Comparison of ENCODE assay signal across 14 mouse cellular contexts in the genomic region with DNA sequence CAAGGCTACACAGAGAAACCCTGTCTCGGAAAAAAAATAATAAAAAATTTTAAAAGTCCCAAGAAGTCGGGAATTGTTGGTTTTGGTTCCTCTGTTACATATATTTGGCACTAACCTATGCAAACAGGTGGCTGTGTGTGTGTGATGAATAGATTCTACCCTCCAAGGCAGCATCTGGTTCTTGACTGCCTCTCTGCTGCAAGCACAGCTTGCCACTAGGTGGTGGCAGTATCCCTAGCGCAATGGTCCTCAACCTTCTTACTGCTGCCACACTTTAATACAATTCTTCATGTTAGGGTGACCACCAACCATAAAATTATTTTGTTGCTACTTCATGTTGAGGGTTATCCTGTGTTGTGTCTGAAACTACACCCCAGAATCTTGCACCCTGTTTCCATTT. TPM values are rescaled to one million over a fixed set of nuclear protein-coding genes. Genes with fewer than 3 reads are reported as not detected.
DNase-seq lines count a peak whose midpoint lies in the region; ATAC-seq and TF ChIP-seq lines count a peak whose summit lies in the region.
"Had no signal": no experiment of that assay in that cellular context is flagged by ENCODE, and none has a peak within 500 bp of the region (broad histone marks: within the 10 kb centered on the region; RNA-seq: fewer than 3 reads in every experiment).

No protein-coding gene starts in this region.

- TF ChIP-seq CTCF in liver, embryonic 14.5 days (IDR thresholded peaks at IDR 0.05; ENCODE audit: low read depth), result peak; percentile 74
- TF ChIP-seq CTCF in E14TG2a.4 (conservative IDR thresholded peaks at IDR 0.05; ENCODE audit: low read length), result peak; percentile 27; the same call in 1 of the 2 replicates

- no peak overlapping the region for H3K27ac ChIP-seq in liver, embryonic 14.5 days
- no peak overlapping the region for H3K27ac ChIP-seq in liver, embryonic 11.5 days (ENCODE audit: low read depth, low read length)
- no peak overlapping the region for H3K27ac ChIP-seq in embryonic facial prominence, embryonic 14.5 days (replicated peaks; ENCODE audit: low read depth, low read length)
- H3K27ac ChIP-seq in hindbrain, embryonic 10.5 days, result no peak overlapping the region
- H3K27ac ChIP-seq: neural tube, embryonic 12.5 days had no signal

- H3K4me1 ChIP-seq in liver, embryonic 14.5 days (replicated peaks; ENCODE audit: control insufficient read depth in 2 of 2, insufficient read depth in 2 of 2, low read length in 1 of 2), result no peaks in the 10 kb centered on the region
- H3K4me1 ChIP-seq in liver, embryonic 11.5 days (replicated peaks; ENCODE audit: control insufficient read depth, insufficient read depth, low read length), result no peaks in the 10 kb centered on the region
- H3K4me1 ChIP-seq in E14TG2a.4 (replicated peaks; ENCODE audit: low read depth, low read length), result peaks cover 44% of the 10 kb centered on the region
- no peaks in the 10 kb centered on the region for H3K4me1 ChIP-seq in embryonic facial prominence, embryonic 14.5 days (ENCODE audit: control insufficient read depth, insufficient read depth, low read length)
- H3K4me1 ChIP-seq in hindbrain, embryonic 10.5 days (replicated peaks), result peaks cover 4% of the 10 kb centered on the region; the same call in 1 of the 2 replicates
- H3K4me1 ChIP-seq: neural tube, embryonic 12.5 days had no signal

- no peaks in the 10 kb centered on the region for H3K9me3 ChIP-seq in liver, embryonic 14.5 days (ENCODE audit: control insufficient read depth, low read length)
- no peaks in the 10 kb centered on the region for H3K9me3 ChIP-seq in liver, embryonic 11.5 days (ENCODE audit: control insufficient read depth, low read length)
- peaks cover 4% of the 10 kb centered on the region; the same call in 1 of the 2 replicates for H3K9me3 ChIP-seq in E14TG2a.4 (ENCODE audit: low read length)
- no peaks in the 10 kb centered on the region for H3K9me3 ChIP-seq in embryonic facial prominence, embryonic 14.5 days (ENCODE audit: control insufficient read depth, low read length)
- no peaks in the 10 kb centered on the region for H3K9me3 ChIP-seq in hindbrain, embryonic 10.5 days
- H3K9me3 ChIP-seq: G1E; neural tube, embryonic 12.5 days had no signal

- no peaks in the 10 kb centered on the region for H3K36me3 ChIP-seq in liver, embryonic 14.5 days (replicated peaks; ENCODE audit: control insufficient read depth, insufficient read depth, low read depth)
- no peaks in the 10 kb centered on the region for H3K36me3 ChIP-seq in liver, embryonic 11.5 days (ENCODE audit: control insufficient read depth, insufficient read depth, low read length)
- H3K36me3 ChIP-seq in E14TG2a.4 (ENCODE audit: insufficient read depth, low read length), result no peaks in the 10 kb centered on the region
- no peaks in the 10 kb centered on the region for H3K36me3 ChIP-seq in embryonic facial prominence, embryonic 14.5 days (ENCODE audit: control insufficient read depth, insufficient read depth, low read length)
- H3K36me3 ChIP-seq in hindbrain, embryonic 10.5 days, result no peaks in the 10 kb centered on the region
- H3K36me3 ChIP-seq: neural tube, embryonic 12.5 days had no signal

- no peak for TF ChIP-seq EP300 in liver, embryonic 14.5 days (IDR thresholded peaks at IDR 0.05; ENCODE audit: low read depth)

- no peak overlapping the region for H3K4me2 ChIP-seq in liver, embryonic 14.5 days (ENCODE audit: low read depth)
- H3K4me2 ChIP-seq in liver, embryonic 11.5 days, result no peak overlapping the region
- no peak overlapping the region for H3K4me2 ChIP-seq in embryonic facial prominence, embryonic 14.5 days (ENCODE audit: low read depth, low read length)
- H3K4me2 ChIP-seq: neural tube, embryonic 12.5 days had no signal

- DNase-seq in embryo, embryonic 10 days (ENCODE audit: low spot score), result peak; percentile 59
- DNase-seq in embryo, embryonic 9.5 days (ENCODE audit: extremely low spot score), result no peak
- no peak for DNase-seq in liver, embryonic 14.5 days (ENCODE audit: low read depth in 3 of 3, low spot score in 3 of 3)
- DNase-seq in liver, embryonic 11.5 days (ENCODE audit: low spot score), result no peak
- peak; percentile 20 for DNase-seq in embryonic facial prominence, embryonic 14.5 days (ENCODE audit: low spot score)
- no peak for DNase-seq in cerebellum, postnatal 25 days
- no peak for DNase-seq in hindbrain, embryonic 10.5 days (ENCODE audit: low spot score)
- DNase-seq: heart, postnatal 36 days; lung, adult 18-20 months; spleen, adult 18-20 months had no signal

- ATAC-seq in liver, embryonic 14.5 days (ENCODE audit: insufficient read depth), result no peak
- ATAC-seq in liver, embryonic 11.5 days (replicated peaks; ENCODE audit: low FRiP score), result no peak
- ATAC-seq in embryonic facial prominence, embryonic 14.5 days (ENCODE audit: low read depth), result no peak
- ATAC-seq: forebrain, embryonic 16.5 days had no signal

- H3K9ac ChIP-seq in liver, embryonic 14.5 days (replicated peaks), result no peak overlapping the region
- no peak overlapping the region for H3K9ac ChIP-seq in liver, embryonic 11.5 days (ENCODE audit: low read depth, low read length)
- H3K9ac ChIP-seq in embryonic facial prominence, embryonic 14.5 days (ENCODE audit: low read depth, low read length), result no peak overlapping the region
- H3K9ac ChIP-seq: neural tube, embryonic 12.5 days had no signal

- H3K4me3 ChIP-seq in liver, embryonic 14.5 days (ENCODE audit: insufficient read depth in 1 of 2, low read depth in 2 of 2, low read length in 2 of 2), result no peak overlapping the region
- no peak overlapping the region for H3K4me3 ChIP-seq in liver, embryonic 11.5 days (ENCODE audit: low read depth, low read length)
- H3K4me3 ChIP-seq in E14TG2a.4 (replicated peaks; ENCODE audit: low read length), result no peak overlapping the region
- H3K4me3 ChIP-seq in embryonic facial prominence, embryonic 14.5 days (ENCODE audit: low read depth, low read length), result no peak overlapping the region
- H3K4me3 ChIP-seq in hindbrain, embryonic 10.5 days, result no peak overlapping the region
- H3K4me3 ChIP-seq: neural tube, embryonic 12.5 days had no signal

- 34% methylated on average over 3 of the region's 3 CpGs for WGBS in liver, embryonic 14.5 days (ENCODE audit: insufficient replicate concordance)
- WGBS in liver, embryonic 11.5 days, result 44% methylated on average over 3 of the region's 3 CpGs
- WGBS in embryonic facial prominence, embryonic 14.5 days, result 52% methylated on average over 3 of the region's 3 CpGs
- WGBS in hindbrain, embryonic 10.5 days, result 46% methylated on average over 3 of the region's 3 CpGs

- H3K27me3 ChIP-seq in liver, embryonic 14.5 days (ENCODE audit: control insufficient read depth, insufficient read depth, low read length), result no peaks in the 10 kb centered on the region; the same call in 1 of the 2 replicates
- no peaks in the 10 kb centered on the region for H3K27me3 ChIP-seq in liver, embryonic 11.5 days (replicated peaks; ENCODE audit: control insufficient read depth, insufficient read depth, low read length)
- peaks cover 19% of the 10 kb centered on the region for H3K27me3 ChIP-seq in E14TG2a.4 (ENCODE audit: insufficient read depth, low read length)
- H3K27me3 ChIP-seq in embryonic facial prominence, embryonic 14.5 days (replicated peaks; ENCODE audit: control insufficient read depth, insufficient read depth, low read length), result no peaks in the 10 kb centered on the region
- H3K27me3 ChIP-seq in hindbrain, embryonic 10.5 days (ENCODE audit: insufficient read depth, poor library complexity, severe bottlenecking), result no peaks in the 10 kb centered on the region
- H3K27me3 ChIP-seq: neural tube, embryonic 12.5 days had no signal

RNA-seq across cellular contexts. Expression of a gene that starts 10.6 kb away (rescaled TPM):
- 1.3 and 2.5 TPM in 2 replicates for polyA plus RNA-seq in liver, embryonic 14.5 days (2012; rRNA removed)
- 4.8 and 5.7 TPM in 2 replicates for polyA plus RNA-seq in liver, embryonic 14.5 days (2014; fragmentation: Nextera tagmentation; extraction: Ambion mirVana)
- polyA plus RNA-seq in liver, embryonic 11.5 days (2014; fragmentation: Nextera tagmentation; extraction: Ambion mirVana), result 16.5 and 17.8 TPM in 2 replicates
- 18.7 and 20.0 TPM in 2 replicates for polyA plus RNA-seq in embryonic facial prominence, embryonic 14.5 days (2014; fragmentation: Nextera tagmentation; extraction: Ambion mirVana)
- polyA plus RNA-seq in hindbrain, embryonic 10.5 days (2016; fragmentation: Nextera tagmentation; extraction: Ambion mirVana), result 19.7 and 22.1 TPM in 2 replicates

RNA-seq across cellular contexts. Expression of a gene that starts 55.6 kb away (rescaled TPM):
- polyA plus RNA-seq in liver, embryonic 14.5 days (2012; rRNA removed), result 4.0 TPM in 2 replicates
- 6.8 and 7.9 TPM in 2 replicates for polyA plus RNA-seq in liver, embryonic 14.5 days (2014; fragmentation: Nextera tagmentation; extraction: Ambion mirVana)
- 11.3 and 11.7 TPM in 2 replicates for polyA plus RNA-seq in liver, embryonic 11.5 days (2014; fragmentation: Nextera tagmentation; extraction: Ambion mirVana)
- polyA plus RNA-seq in embryonic facial prominence, embryonic 14.5 days (2014; fragmentation: Nextera tagmentation; extraction: Ambion mirVana), result 18.5 and 18.6 TPM in 2 replicates
- 9.2 and 10.4 TPM in 2 replicates for polyA plus RNA-seq in hindbrain, embryonic 10.5 days (2016; fragmentation: Nextera tagmentation; extraction: Ambion mirVana)

RNA-seq across cellular contexts. Expression of a gene that starts 56.2 kb away (rescaled TPM):
- polyA plus RNA-seq in liver, embryonic 14.5 days (2012; rRNA removed), result 22.9 and 31.6 TPM in 2 replicates
- 57.2 and 59.7 TPM in 2 replicates for polyA plus RNA-seq in liver, embryonic 14.5 days (2014; fragmentation: Nextera tagmentation; extraction: Ambion mirVana)
- 142 and 143 TPM in 2 replicates for polyA plus RNA-seq in liver, embryonic 11.5 days (2014; fragmentation: Nextera tagmentation; extraction: Ambion mirVana)
- polyA plus RNA-seq in embryonic facial prominence, embryonic 14.5 days (2014; fragmentation: Nextera tagmentation; extraction: Ambion mirVana), result 60.0 and 60.1 TPM in 2 replicates
- 92.8 and 111 TPM in 2 replicates for polyA plus RNA-seq in hindbrain, embryonic 10.5 days (2016; fragmentation: Nextera tagmentation; extraction: Ambion mirVana)

Comparison
In these comparisons a context has a peak if more than half of its experiments do, and no peak if none do; other contexts are left out.
1. DNase-seq: peak in embryo, embryonic 10 days (single experiment) and embryonic facial prominence, embryonic 14.5 days (single experiment); none in embryo, embryonic 9.5 days (single experiment), liver, embryonic 14.5 days (0 of 3), liver, embryonic 11.5 days (single experiment), cerebellum, postnatal 25 days (0 of 2) and hindbrain, embryonic 10.5 days (single experiment).